Mouse (Mus musculus): ENCODE measurements around the gene Cbfa2t2. TPM values are rescaled to one million over a fixed set of nuclear protein-coding genes. Genes with fewer than 3 reads are reported as not detected.

Cbfa2t2 gene
- total and polyA plus RNA-seq, 2 experiments from 2014 or later: 31.6 to 51.7 TPM

GRCm38 (mm10) chr2:154448633-154449032 is 12.4 kb downstream of the Cbfa2t2 start:
- Histone ChIP-seq H3K4me1 (ENCODE audit: insufficient read depth, low read length) (no peaks in the 10 kb centered on the region), H3K4me2 (ENCODE audit: low read depth, low read length) (no peak overlapping the region), H3K9ac (replicated peaks; ENCODE audit: low read length) (no peak overlapping the region), H3K9me3 (ENCODE audit: low read length) (no peaks in the 10 kb centered on the region), H3K27ac (no peak overlapping the region), H3K27me3 (ENCODE audit: insufficient read depth, low read length) (no peaks in the 10 kb centered on the region), H3K36me3 (ENCODE audit: insufficient read depth, low read length) (peaks cover 3% of the 10 kb centered on the region; the same call in 1 of the 2 replicates), H3K4me3 (ENCODE audit: low read length) (no peak overlapping the region)
- DNase-seq (ENCODE audit: low spot score): no peak
- TF ChIP-seq CTCF (IDR thresholded peaks at IDR 0.05; ENCODE audit: low read depth): no peak
- ATAC-seq: no peak

- DNase-seq (ENCODE audit: low spot score) (peak; percentile 12), ATAC-seq (no peak)
- peak; percentile 33 for TF ChIP-seq CTCF (IDR thresholded peaks at IDR 0.05; ENCODE audit: low read depth)
- no peaks in the 10 kb centered on the region for H3K4me1 ChIP-seq (ENCODE audit: insufficient read depth, low read length)
- H3K36me3 ChIP-seq (ENCODE audit: insufficient read depth, low read length): peaks cover under 1% of the 10 kb centered on the region; the same call in 1 of the 2 replicates
- no peak overlapping the region for H3K27ac ChIP-seq
- WGBS: 95% methylated on average over 2 of the region's 2 CpGs
- no peaks in the 10 kb centered on the region for H3K27me3 ChIP-seq (ENCODE audit: insufficient read depth, low read length)
- H3K4me3 ChIP-seq (ENCODE audit: low read length): no peak overlapping the region
- H3K4me2 ChIP-seq (ENCODE audit: low read depth, low read length): no peak overlapping the region
- no peak overlapping the region for H3K9ac ChIP-seq (replicated peaks; ENCODE audit: low read length)
- H3K9me3 ChIP-seq (ENCODE audit: low read length): no peaks in the 10 kb centered on the region
Measured at GRCm38 (mm10) chr2:154452951-154453350, 16.7 kb downstream of the Cbfa2t2 start.

GRCm38 (mm10) chr2:154454099-154454498 is 17.8 kb downstream of the Cbfa2t2 start:
- 69% methylated on average over 1 of the region's 1 CpGs for WGBS
- H3K9ac ChIP-seq (replicated peaks; ENCODE audit: low read length): no peak overlapping the region
- no peaks in the 10 kb centered on the region for H3K4me1 ChIP-seq (ENCODE audit: insufficient read depth, low read length)
- no peaks in the 10 kb centered on the region for H3K36me3 ChIP-seq (ENCODE audit: insufficient read depth, low read length)
- H3K27ac ChIP-seq: no peak overlapping the region
- H3K27me3 ChIP-seq (ENCODE audit: insufficient read depth, low read length): no peaks in the 10 kb centered on the region
- no peak for DNase-seq (ENCODE audit: low spot score)
- ATAC-seq: no peak
- no peaks in the 10 kb centered on the region for H3K9me3 ChIP-seq (ENCODE audit: low read length)
- no peak for TF ChIP-seq CTCF (IDR thresholded peaks at IDR 0.05; ENCODE audit: low read depth)
- H3K4me3 ChIP-seq (ENCODE audit: low read length): no peak overlapping the region
- H3K4me2 ChIP-seq (ENCODE audit: low read depth, low read length): no peak overlapping the region

GRCm38 (mm10) chr2:154454605-154455004 is 18.3 kb downstream of the Cbfa2t2 start:
- ATAC-seq (peak; percentile 55; the same call in 1 of the 2 replicates), DNase-seq (ENCODE audit: low spot score) (peak; percentile 50)
- WGBS: 48% methylated on average over 3 of the region's 3 CpGs
- H3K27me3 ChIP-seq (ENCODE audit: insufficient read depth, low read length): no peaks in the 10 kb centered on the region
- H3K4me3 ChIP-seq (ENCODE audit: low read length): no peak overlapping the region
- no peak overlapping the region for H3K9ac ChIP-seq (replicated peaks; ENCODE audit: low read length)
- H3K36me3 ChIP-seq (ENCODE audit: insufficient read depth, low read length): no peaks in the 10 kb centered on the region
- no peaks in the 10 kb centered on the region for H3K9me3 ChIP-seq (ENCODE audit: low read length)
- H3K27ac ChIP-seq: peak overlapping the region; percentile 20; the same call in 1 of the 2 replicates
- no peak overlapping the region for H3K4me2 ChIP-seq (ENCODE audit: low read depth, low read length)
- no peaks in the 10 kb centered on the region for H3K4me1 ChIP-seq (ENCODE audit: insufficient read depth, low read length)
- no peak for TF ChIP-seq CTCF (IDR thresholded peaks at IDR 0.05; ENCODE audit: low read depth)

- H3K27ac ChIP-seq: peak overlapping the region; percentile 7
- DNase-seq (ENCODE audit: low spot score): peak; percentile 54
- WGBS: 33% methylated on average over 5 of the region's 5 CpGs
- H3K9me3 ChIP-seq (ENCODE audit: low read length): no peaks in the 10 kb centered on the region
- H3K27me3 ChIP-seq (ENCODE audit: insufficient read depth, low read length): no peaks in the 10 kb centered on the region
- no peak for ATAC-seq
- H3K4me3 ChIP-seq (ENCODE audit: low read length): no peak overlapping the region
- no peak for TF ChIP-seq CTCF (IDR thresholded peaks at IDR 0.05; ENCODE audit: low read depth)
- H3K4me1 ChIP-seq (ENCODE audit: insufficient read depth, low read length): no peaks in the 10 kb centered on the region
- no peaks in the 10 kb centered on the region for H3K36me3 ChIP-seq (ENCODE audit: insufficient read depth, low read length)
- no peak overlapping the region for H3K4me2 ChIP-seq (ENCODE audit: low read depth, low read length)
- H3K9ac ChIP-seq (replicated peaks; ENCODE audit: low read length): no peak overlapping the region
Measured at GRCm38 (mm10) chr2:154455776-154456175, 19.5 kb downstream of the Cbfa2t2 start.

- H3K36me3 ChIP-seq (ENCODE audit: insufficient read depth, low read length): no peaks in the 10 kb centered on the region
- TF ChIP-seq CTCF (IDR thresholded peaks at IDR 0.05; ENCODE audit: low read depth): no peak
- no peaks in the 10 kb centered on the region for H3K4me1 ChIP-seq (ENCODE audit: insufficient read depth, low read length)
- no peak overlapping the region for H3K9ac ChIP-seq (replicated peaks; ENCODE audit: low read length)
- H3K27ac ChIP-seq: no peak overlapping the region
- no peaks in the 10 kb centered on the region for H3K27me3 ChIP-seq (ENCODE audit: insufficient read depth, low read length)
- no peaks in the 10 kb centered on the region for H3K9me3 ChIP-seq (ENCODE audit: low read length)
- DNase-seq (ENCODE audit: low spot score) (no peak), ATAC-seq (no peak)
- H3K4me2 ChIP-seq (ENCODE audit: low read depth, low read length): no peak overlapping the region
- no peak overlapping the region for H3K4me3 ChIP-seq (ENCODE audit: low read length)
Measured at GRCm38 (mm10) chr2:154456621-154457020, 20.3 kb downstream of the Cbfa2t2 start.

- H3K4me2 ChIP-seq (ENCODE audit: low read depth, low read length): no peak overlapping the region
- H3K4me1 ChIP-seq (ENCODE audit: insufficient read depth, low read length): no peaks in the 10 kb centered on the region
- no peak for ATAC-seq
- H3K9ac ChIP-seq (replicated peaks; ENCODE audit: low read length): no peak overlapping the region
- DNase-seq (ENCODE audit: low spot score): no peak
- no peak for TF ChIP-seq CTCF (IDR thresholded peaks at IDR 0.05; ENCODE audit: low read depth)
- no peaks in the 10 kb centered on the region for H3K9me3 ChIP-seq (ENCODE audit: low read length)
- no peaks in the 10 kb centered on the region for H3K27me3 ChIP-seq (ENCODE audit: insufficient read depth, low read length)
- no peak overlapping the region for H3K27ac ChIP-seq
- WGBS: 54% methylated on average over 2 of the region's 2 CpGs
- no peaks in the 10 kb centered on the region for H3K36me3 ChIP-seq (ENCODE audit: insufficient read depth, low read length)
- H3K4me3 ChIP-seq (ENCODE audit: low read length): no peak overlapping the region
Measured at GRCm38 (mm10) chr2:154459262-154459661, 23.0 kb downstream of the Cbfa2t2 start.

Data from hindbrain, postnatal 0 days (tissue).